Mouse (Mus musculus) G1E (cell line): Measurements from ENCODE around the gene Itpa.

Experiments
- CTCF ChIP-seq: IDR thresholded peaks from 2 replicates; pipeline ENCODE4 v1.5.1; 2012; ENCODE audit warnings: low read depth, low read length, inconsistent platforms, mixed read lengths
- GATA1 ChIP-seq: IDR thresholded peaks from 2 replicates; pipeline ENCODE4 v1.6.1; 2012; ENCODE audit warnings: borderline replicate concordance, low read length, inconsistent platforms, mixed read lengths
- POLR2AphosphoS5 ChIP-seq: IDR thresholded peaks from 2 replicates; pipeline ENCODE4 v1.6.1; 2012; ENCODE audit warnings: low read depth, low read length, inconsistent platforms; ENCODE audit not compliant: insufficient replicate concordance
- TAL1 ChIP-seq: conservative IDR thresholded peaks from 2 replicates; pipeline ENCODE4 v1.6.1; 2012; ENCODE audit warnings: low read depth, low read length, inconsistent platforms, mixed read lengths

DNA sequence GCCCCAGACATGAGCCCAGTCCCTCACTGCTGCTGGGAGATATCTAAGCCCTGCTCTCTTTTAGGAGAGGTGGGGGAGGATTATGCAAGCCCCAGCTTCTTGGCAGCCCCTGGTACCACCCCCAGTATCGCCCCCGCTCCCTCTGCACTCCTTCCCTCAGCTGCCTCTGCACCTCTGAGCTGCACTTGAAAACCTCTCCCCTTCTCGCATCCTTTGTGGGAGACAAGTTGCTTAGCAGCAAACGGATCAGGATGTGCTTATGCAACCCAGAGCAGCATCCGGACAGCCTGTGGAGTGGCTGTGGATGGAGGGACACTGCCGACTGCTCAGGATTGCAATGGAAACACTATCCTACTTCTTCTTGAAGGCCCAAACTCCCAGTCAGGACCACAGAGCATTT lies 9.9 kb upstream of the Itpa start:
- TF ChIP-seq CTCF (no peak), POLR2AphosphoS5 (no peak), TAL1 (no peak), GATA1 (no peak)
